Mouse (Mus musculus) neutrophil, adult 65 days (primary cell): Measurements from ENCODE around the gene Atp5mpl. TPM values are rescaled to one million over a fixed set of nuclear protein-coding genes. Genes with fewer than 3 reads are reported as not detected.

ENCODE experiments used
- total RNA-seq: library from RNA; stranded (reverse); gene quantifications from 2 replicates; pipeline ENCODE4 v1.2.4, GENCODE M21; 2023

The Atp5mpl gene
- 109 and 127 TPM in 2 replicates for total RNA-seq

GRCm38 (mm10) chr12:111966683-111967173 is at the start of gene Atp5mpl:
Gene Atp5mpl (minus strand): TSS chr12:111966977.

DNA sequence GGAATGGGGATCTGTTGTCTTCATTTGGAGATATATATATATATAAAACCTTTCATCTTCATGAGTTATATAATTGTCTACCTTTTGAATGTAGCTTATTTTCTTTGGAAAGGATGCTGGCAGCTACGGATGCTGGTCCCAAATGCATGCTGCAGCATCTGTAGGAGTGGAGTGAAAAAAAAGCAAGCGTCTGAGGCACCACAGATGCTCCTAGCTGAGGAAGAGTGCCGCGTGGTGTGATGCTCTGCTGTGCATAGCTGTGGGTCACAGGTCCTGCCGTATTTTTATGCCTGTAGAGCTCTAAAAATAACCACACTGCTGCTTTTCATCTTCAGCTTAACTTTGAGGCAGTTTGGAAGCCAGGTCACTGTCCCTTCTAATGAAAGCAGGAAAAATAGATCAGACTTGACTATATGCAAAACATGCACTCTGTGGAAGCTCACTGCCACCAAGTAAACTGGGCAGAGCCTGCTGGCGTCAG is 14.2 kb upstream of the Atp5mpl start, which contains the start of gene Rd3l:
Gene Rd3l (minus strand): TSS at position 431 of the 481 bp plus-strand sequence.

GRCm38 (mm10) chr12:111971231-111971686 is 4.5 kb upstream of the Atp5mpl start, which contains the start of gene Tdrd9:
Gene Tdrd9 (plus strand): TSS chr12:111971559.

Other genes with a start within 250 kb of the Atp5mpl start
- 42.7 and 44.9 TPM in 2 replicates for gene Klc1, start 208.1 kb downstream of the Atp5mpl start, total RNA-seq
- gene Xrcc3, start 153.1 kb downstream of the Atp5mpl start, total RNA-seq: 2.3 and 6.0 TPM in 2 replicates
- gene Zfyve21, start 152.8 kb downstream of the Atp5mpl start, total RNA-seq: 2.7 and 3.9 TPM in 2 replicates
- 1.1 and 1.5 TPM in 2 replicates for gene Ppp1r13b, start 58.9 kb downstream of the Atp5mpl start, total RNA-seq
- gene Tdrd9, start 4.6 kb upstream of the Atp5mpl start, total RNA-seq: 0.14 TPM in 1 of 2 replicates, not detected in the other
- not detected in 2 replicates for gene Rd3l, start 14.3 kb upstream of the Atp5mpl start, total RNA-seq
- 0.36 and 1.1 TPM in 2 replicates for gene Aspg, start 139.7 kb upstream of the Atp5mpl start, total RNA-seq
- gene Kif26a, start 179.2 kb upstream of the Atp5mpl start, total RNA-seq: not detected in 2 replicates